Mouse (Mus musculus) 416B (cell line): Measurements from ENCODE around the gene Gmnc.

Experiments
- DNase-seq: peaks from one replicate; pipeline ENCODE4 v3.0.0; 2011; ENCODE audit warnings: low read depth

The Gmnc gene

DNA sequence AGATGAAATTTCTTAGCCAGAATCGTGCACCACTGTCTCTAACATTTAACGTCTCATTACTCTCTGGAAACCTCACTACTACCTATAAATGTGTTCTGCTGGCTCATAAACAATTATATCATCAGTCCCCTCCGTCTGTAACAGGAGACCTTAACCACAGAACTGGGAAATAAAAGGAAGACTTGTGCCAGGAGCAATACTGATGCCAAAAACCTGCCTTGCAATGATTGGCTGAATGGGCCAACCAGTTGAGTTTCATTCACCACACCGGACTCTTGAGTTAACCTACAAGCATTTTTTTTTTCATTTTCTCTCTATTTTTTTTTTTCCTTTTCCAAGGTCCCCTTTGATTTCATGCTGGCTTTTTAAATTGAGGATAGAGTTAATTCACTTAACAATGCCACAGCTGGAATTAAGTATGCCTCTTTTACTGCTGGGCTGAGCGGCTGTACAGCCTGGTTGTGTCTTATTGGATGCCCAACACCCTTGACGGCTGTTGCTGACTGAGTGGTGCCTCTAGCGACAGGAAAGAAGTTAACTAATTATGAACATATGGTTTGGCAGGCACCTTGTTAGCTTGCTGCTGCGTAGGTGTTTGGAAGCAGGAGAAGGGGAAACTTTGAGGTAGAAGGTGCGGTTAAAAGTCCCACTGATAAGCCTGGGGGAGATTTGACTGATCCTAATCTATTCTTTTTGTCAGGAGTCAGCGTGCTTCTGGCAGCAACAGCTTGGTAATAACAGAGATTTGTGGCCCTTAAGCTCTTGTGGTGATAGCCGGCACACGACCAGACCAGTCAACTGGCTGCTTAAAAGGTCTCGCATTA, at the start of gene Gmnc:
TSS of gene Gmnc (minus strand) at position 176 of the 824 bp plus-strand sequence.
- DNase-seq: no peak

DNA sequence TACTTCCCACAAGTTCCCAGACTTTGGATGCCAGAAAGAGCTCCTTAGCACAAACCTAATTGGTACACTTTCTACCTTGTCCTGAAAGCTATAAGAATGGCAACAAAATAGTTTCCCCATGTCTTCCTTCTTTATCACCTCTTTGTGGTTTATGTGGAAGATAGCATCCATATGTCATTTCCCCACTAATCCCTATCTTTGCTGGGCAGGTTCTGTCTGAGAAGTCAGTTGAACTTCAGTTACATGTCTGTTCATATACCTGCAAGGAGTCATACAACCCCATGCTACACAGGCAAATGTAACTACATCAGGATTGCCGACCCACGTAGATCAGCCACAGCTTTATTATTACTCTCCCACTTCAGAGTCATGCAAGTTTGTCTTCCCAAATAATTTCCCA, 35.8 kb upstream of the Gmnc start:
- DNase-seq: no peak

DNA sequence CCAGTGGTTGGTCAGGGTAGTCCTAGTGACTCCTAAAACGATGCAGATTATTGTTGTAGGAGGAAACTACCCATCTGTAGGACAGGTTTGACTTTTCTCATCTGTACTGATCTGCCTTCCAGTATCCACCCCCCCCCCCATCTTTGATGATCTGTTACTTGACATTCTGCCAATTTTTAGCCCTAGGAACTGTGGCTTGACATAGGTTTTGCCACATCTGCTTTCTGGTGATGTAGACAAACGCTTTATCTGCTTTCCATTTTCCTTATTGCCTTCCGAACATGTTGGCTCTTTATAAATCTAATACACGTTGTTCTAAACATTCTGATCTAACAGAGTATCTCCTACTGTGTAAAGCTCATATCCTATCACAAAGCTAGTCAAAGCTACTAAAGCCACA, 34.8 kb upstream of the Gmnc start:
- no peak for DNase-seq

DNA sequence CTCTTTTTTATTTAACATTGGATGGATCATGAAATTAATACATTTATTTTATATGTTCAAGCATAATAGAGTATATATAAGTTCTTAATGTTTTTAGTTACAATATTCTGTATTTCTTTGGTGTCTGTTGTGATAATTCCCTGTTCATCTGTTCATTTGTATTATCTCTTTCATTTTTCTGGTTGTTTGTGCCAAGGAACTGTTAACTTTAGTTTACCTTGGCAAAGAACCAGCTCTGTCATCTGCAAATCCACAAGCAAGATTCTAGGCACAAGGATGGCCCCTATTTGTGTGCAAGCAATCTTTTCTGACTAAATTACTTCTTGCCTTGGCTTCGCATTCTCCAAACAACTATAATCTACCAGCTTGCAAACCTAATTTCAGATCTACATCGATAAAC, 31.3 kb upstream of the Gmnc start:
- DNase-seq: no peak

GRCm38 (mm10) chr16:27017309-27017708, 25.9 kb upstream of the Gmnc start:
- no peak for DNase-seq

GRCm38 (mm10) chr16:27002714-27003113, 11.3 kb upstream of the Gmnc start:
- no peak for DNase-seq

GRCm38 (mm10) chr16:26999563-26999962, 8.1 kb upstream of the Gmnc start:
- DNase-seq: no peak

GRCm38 (mm10) chr16:26989415-26990315, 1.8 kb downstream of the Gmnc start:
- DNase-seq: no peak

DNA sequence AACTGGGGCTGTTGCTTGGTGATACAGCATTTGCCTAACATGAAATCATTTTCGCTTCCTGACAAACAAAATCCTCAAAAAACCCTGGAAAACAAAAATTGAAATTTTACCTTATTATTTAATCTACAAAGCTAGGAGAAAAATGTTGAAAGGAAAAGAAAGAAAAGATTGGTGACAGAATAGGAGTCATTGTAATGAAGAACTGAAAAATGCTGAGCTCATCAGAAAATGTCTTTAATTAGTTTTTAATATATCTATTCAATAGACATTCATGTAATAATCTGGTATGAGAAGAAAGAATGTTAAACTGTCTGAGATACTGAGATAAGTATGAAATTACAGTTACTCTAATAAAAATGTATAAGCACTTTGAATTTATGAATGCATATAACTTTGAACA, 3.3 kb downstream of the Gmnc start:
- DNase-seq: no peak

DNA sequence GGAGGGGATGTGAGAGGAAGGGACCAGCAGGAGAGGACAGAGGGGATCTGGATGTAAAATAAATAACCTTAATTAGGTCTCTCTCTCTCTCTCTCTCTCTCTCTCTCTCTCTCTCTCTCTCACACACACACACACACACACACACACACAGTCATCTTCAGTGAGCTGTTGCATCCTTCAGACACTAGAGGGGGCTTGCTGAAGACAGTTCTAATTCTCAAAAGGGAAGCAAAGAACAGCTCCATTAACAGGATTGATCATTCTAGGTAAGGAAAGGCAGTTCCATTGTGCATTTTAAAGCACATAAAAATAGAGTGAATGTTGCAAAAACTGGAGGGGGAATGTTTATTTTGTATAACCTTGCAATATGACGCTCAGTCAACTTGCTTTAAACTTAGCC, 5.7 kb downstream of the Gmnc start:
- DNase-seq: peak; percentile 21

GRCm38 (mm10) chr16:26982112-26982511, 9.3 kb downstream of the Gmnc start:
- peak; percentile 28 for DNase-seq

DNA sequence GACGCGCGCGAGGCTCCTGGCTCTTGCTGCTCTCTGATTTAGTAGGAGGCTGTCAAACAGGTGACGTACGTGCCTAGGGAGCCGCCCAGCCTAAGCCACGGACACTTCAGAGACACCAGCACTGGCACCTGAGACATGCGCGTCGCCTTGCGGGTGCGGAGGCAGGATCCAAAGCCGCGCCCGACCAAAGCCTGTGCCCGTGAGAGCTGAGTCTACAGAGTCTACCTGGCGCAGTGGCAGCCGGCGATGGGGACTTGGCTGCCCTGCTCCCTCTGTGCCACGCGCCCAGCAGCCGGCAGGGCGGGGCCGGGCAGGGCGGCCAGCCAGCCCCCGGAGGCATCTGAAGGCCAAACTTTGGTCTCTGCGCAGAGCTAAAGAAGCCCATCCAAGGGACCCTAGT, 23.5 kb downstream of the Gmnc start:
- DNase-seq: no peak

DNA sequence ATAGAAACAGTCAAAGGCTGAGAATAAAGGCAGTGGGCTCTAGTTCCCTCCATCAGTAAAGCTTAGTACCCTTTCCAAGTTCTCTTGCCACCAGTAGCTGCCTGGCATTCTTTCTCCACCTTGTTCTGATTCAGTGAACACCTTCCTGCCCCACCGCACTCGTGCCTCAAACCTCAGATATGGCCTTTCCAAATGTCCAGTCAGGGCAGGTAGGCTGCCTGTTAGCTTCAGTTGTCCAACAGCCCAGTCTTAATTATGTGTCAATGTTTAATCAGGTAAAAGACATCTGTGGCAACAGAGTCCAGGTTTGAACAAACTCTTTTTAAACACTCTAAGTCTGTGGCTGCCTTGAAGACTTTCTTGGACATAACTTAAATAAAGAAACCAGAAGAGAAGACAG, 24.6 kb downstream of the Gmnc start:
- DNase-seq: no peak

DNA sequence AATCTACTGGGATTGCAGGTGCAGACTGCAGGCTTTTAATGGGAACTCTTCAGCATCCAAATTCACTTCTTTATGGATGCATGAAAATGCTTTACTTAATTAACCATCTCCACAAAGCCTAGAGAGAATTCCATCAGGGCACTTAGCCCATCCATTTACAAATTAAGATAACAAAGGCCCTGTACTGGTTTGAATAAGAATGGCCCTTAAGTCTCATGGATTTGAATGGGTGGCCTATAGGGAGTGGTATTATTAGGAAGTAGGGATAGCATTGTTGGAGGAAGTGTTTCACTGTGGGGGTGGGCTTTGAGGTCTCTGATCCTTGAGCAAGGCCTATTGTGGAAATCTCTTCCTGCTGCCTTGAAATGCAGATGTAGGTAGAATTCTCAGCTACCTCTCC, 29.5 kb downstream of the Gmnc start:
- DNase-seq: no peak

DNA sequence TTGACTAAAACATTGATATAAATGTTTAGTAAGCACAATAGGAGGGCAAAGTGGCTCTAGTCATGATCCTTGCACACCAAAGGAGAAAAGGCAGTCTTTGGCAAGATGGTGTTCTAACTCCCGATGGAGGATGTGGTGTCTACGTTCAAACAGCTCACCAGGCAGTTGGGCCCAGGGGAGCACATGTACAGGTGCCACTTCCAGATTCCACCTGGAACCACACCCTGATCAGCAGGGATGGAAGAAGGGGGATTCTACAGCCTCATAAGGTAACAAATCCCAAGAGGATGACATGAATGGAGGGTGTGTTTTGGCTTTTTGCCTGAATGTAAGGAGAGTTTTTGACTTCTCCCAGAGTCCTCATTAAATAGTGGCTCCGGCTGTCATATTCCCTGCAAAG, 39.9 kb downstream of the Gmnc start:
- no peak for DNase-seq

- DNase-seq: peak; percentile 31
Measured at GRCm38 (mm10) chr16:26950209-26950608, 41.2 kb downstream of the Gmnc start.

- DNase-seq: no peak
Measured at GRCm38 (mm10) chr16:26903968-26904367, 87.5 kb downstream of the Gmnc start.

DNA sequence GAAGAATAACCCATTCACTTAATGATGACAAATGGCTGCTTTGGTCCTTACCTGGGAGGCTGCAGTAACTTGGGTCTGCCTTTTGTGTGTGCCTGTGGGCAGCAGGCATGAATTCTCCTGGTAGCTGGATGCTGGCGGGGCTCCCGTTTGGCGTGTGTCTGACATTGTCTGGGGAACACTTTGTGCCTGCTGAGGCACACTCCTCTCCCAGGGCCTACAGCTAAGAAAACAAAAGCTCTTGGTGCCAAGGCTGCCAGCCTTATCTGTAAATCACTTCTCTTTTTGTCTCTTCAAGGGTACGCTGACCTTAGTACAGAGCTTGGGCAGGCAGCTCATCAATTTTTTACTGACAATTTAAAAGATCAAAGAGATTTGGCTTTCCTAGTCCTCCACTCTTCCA, 90.0 kb downstream of the Gmnc start:
- DNase-seq: no peak

DNA sequence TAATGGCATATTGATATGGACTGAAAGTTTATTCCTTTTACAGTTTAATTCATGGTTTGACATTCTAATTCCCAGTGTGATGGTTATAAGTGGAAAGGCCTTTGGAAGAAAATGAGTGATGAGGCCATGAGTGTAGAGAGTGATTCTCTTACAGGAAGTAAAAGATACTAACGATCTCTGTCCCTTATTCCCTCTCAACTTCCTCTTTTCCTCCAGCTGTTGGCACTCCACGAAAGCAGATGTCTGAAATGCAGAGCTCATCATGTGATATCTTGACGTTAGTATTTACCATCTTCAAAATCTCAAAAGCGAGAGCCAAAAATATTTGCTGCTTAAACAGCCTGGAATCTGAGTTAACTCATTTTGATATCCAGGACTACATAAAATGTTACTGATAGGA, 105.1 kb downstream of the Gmnc start:
- no peak for DNase-seq

- no peak for DNase-seq
Measured at GRCm38 (mm10) chr16:26876885-26877284, 114.6 kb downstream of the Gmnc start.
